Mouse (Mus musculus) embryonic facial prominence, embryonic 10.5 days (tissue): ENCODE results near the gene 2310030G06Rik. TPM values are rescaled to one million over a fixed set of nuclear protein-coding genes. Genes with fewer than 3 reads are reported as not detected.

ENCODE experiments used
- DNase-seq: peaks from one replicate; pipeline ENCODE4 v3.0.0-alpha.2; 2017; ENCODE audit warnings: low spot score
- H3K27ac ChIP-seq: fragments of 300-500 bp; sonication (generic); replicated peaks from 2 replicates; pipeline ENCODE4 v1.5.1; 2016; ENCODE audit warnings: mild to moderate bottlenecking
- H3K27me3 ChIP-seq: fragments of 300-500 bp; sonication (generic); replicated peaks from 2 replicates; pipeline ENCODE4 v1.6.1; 2016; ENCODE audit warnings: low read depth, mild to moderate bottlenecking; ENCODE audit not compliant: poor library complexity, severe bottlenecking
- H3K36me3 ChIP-seq: fragments of 300-500 bp; sonication (generic); replicated peaks from 2 replicates; pipeline ENCODE4 v1.6.1; 2016; ENCODE audit warnings: mild to moderate bottlenecking, moderate library complexity
- H3K4me1 ChIP-seq: fragments of 300-500 bp; sonication (generic); 2 replicates; pipeline ENCODE4 v1.6.1; 2016
- H3K4me3 ChIP-seq: fragments of 300-500 bp; sonication (generic); 2 replicates; pipeline ENCODE4 v1.5.1; 2016; ENCODE audit warnings: mild to moderate bottlenecking, moderate library complexity
- H3K9me3 ChIP-seq: fragments of 300-500 bp; sonication (generic); 2 replicates; pipeline ENCODE4 v1.6.1; 2016; ENCODE audit warnings: mild to moderate bottlenecking
- WGBS: fragments of 180-500 bp; shearing (Covaris S2); methylation state at CpG from one replicate; pipeline ENCODE4 v1.1.7; 2016; 5-methylcytosine and 5-hydroxymethylcytosine counted together
- polyA plus RNA-seq: library from polyadenylated mRNA; unstranded; fragments of >200 nt; fragmentation: Nextera tagmentation; extraction: Ambion mirVana; gene quantifications from 2 replicates; pipeline ENCODE4 v1.2.1, GENCODE M21; 2016

2310030G06Rik gene
- polyA plus RNA-seq, 1 experiment from 2014 or later, result 4.1 TPM

GRCm38 (mm10) chr9:50692626-50693580, 53.4 kb downstream of the 2310030G06Rik start:
- Histone ChIP-seq H3K4me1 (peaks cover 22% of the 10 kb centered on the region), H3K4me3 (no peak overlapping the region), H3K36me3 (peaks cover 71% of the 10 kb centered on the region), H3K27me3 (no peaks in the 10 kb centered on the region), H3K27ac (no peak overlapping the region; the same call in 1 of the 2 replicates), H3K9me3 (no peaks in the 10 kb centered on the region)
- DNase-seq, result no peak
- 31% methylated on average over 13 of the region's 13 CpGs for WGBS

Other genes starting within 250 kb of the 2310030G06Rik start
- gene Pts, start 217.8 kb downstream of the 2310030G06Rik start, polyA plus RNA-seq, result 62.5 and 68.9 TPM in 2 replicates
- 0.94 and 1.2 TPM in 2 replicates for gene Il18, start 191.7 kb downstream of the 2310030G06Rik start, polyA plus RNA-seq
- gene Bco2, start 191.4 kb downstream of the 2310030G06Rik start, polyA plus RNA-seq, result 0.09 and 0.34 TPM in 2 replicates
- gene Tex12, start 185.2 kb downstream of the 2310030G06Rik start, polyA plus RNA-seq, result not detected in 2 replicates
- gene Sdhd, start 142.7 kb downstream of the 2310030G06Rik start, polyA plus RNA-seq, result 312 and 315 TPM in 2 replicates
- gene Timm8b, start 142.6 kb downstream of the 2310030G06Rik start, polyA plus RNA-seq, result 316 and 320 TPM in 2 replicates
- 7.4 and 7.7 TPM in 2 replicates for gene Pih1d2, start 129.2 kb downstream of the 2310030G06Rik start, polyA plus RNA-seq
- gene Nkapd1, start 129.1 kb downstream of the 2310030G06Rik start, polyA plus RNA-seq, result 22.4 and 23.3 TPM in 2 replicates
- gene Dlat, start 86.8 kb downstream of the 2310030G06Rik start, polyA plus RNA-seq, result 62.0 and 62.2 TPM in 2 replicates
- gene Dixdc1, start 7.0 kb downstream of the 2310030G06Rik start, polyA plus RNA-seq, result 31.6 and 32.6 TPM in 2 replicates
- gene Cryab, start 4.8 kb upstream of the 2310030G06Rik start, polyA plus RNA-seq, result 12.3 and 12.9 TPM in 2 replicates
- gene Hspb2, start 5.8 kb upstream of the 2310030G06Rik start, polyA plus RNA-seq, result 2.8 and 3.7 TPM in 2 replicates
- gene Fdxacb1, start 21.7 kb upstream of the 2310030G06Rik start, polyA plus RNA-seq, result 13.2 and 13.4 TPM in 2 replicates
- gene Alg9, start 28.5 kb upstream of the 2310030G06Rik start, polyA plus RNA-seq, result 40.1 and 41.2 TPM in 2 replicates
- gene 1110032A03Rik, start 29.0 kb upstream of the 2310030G06Rik start, polyA plus RNA-seq, result 23.0 and 28.3 TPM in 2 replicates
- gene Ppp2r1b, start 98.8 kb upstream of the 2310030G06Rik start, polyA plus RNA-seq, result 162 and 178 TPM in 2 replicates